Mouse (Mus musculus): ENCODE measurements around the gene Eif4g3.

DNA sequence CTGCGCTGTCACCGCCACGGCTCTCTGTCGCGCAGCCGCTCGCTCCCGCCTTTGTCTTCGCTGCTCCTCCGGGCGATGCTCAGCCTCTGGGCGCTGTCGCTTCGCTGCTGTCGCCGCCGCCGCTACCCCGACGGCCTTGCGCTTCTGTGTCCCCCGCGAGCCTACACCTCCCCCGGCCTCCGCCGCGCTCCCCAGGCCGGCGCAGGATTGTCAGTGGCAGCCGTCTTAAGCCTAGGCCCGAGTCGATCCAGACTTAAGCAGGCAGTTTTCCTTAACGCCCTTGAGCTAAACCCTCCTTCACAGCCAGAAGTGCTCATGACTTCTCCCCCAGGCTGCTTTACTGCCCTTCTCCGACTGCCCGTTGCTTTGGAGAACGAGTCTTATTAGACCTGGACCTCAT, 224.6 kb downstream of the Eif4g3 start:
- TF ChIP-seq POLR2A (IDR thresholded peaks at IDR 0.05; ENCODE audit: control insufficient read depth, low read depth, low read length) (no peak), CTCF (IDR thresholded peaks at IDR 0.05; ENCODE audit: control insufficient read depth, insufficient read depth, insufficient replicate concordance, low read depth, low read length) (no peak)
